In genomic region chr3:150852107-150852506, GRCm38 (mm10) we compare ENCODE assay signal across 23 mouse cellular contexts.
DNase-seq lines count a peak whose midpoint lies in the region; ATAC-seq and TF ChIP-seq lines count a peak whose summit lies in the region.
"Had no signal": no experiment of that assay in that cellular context is flagged by ENCODE, and none has a peak within 500 bp of the region (broad histone marks: within the 10 kb centered on the region; RNA-seq: fewer than 3 reads in every experiment).

No protein-coding gene starts in this region.

- peak; percentile 7 for DNase-seq in forebrain, embryonic 14.5 days (ENCODE audit: low spot score)
- DNase-seq in forebrain, postnatal 0 days = no peak
- peak; percentile 21 for DNase-seq in neural tube, embryonic 10.5 days (ENCODE audit: extremely low spot score, low spot score)
- peak; percentile 57 for DNase-seq in embryo, embryonic 11 days
- DNase-seq in frontal cortex, postnatal 25 days (ENCODE audit: low spot score in 2 of 2) = no peak
- no peak for DNase-seq in gastrocnemius, adult 8-10 months (ENCODE audit: low spot score in 2 of 2)
- DNase-seq: adrenal gland, adult 2 months; cerebellum, adult 2 months; cerebellum, postnatal 36 days; heart, postnatal 36 days; kidney, adult 11 months; kidney, postnatal 36 days; layer of hippocampus, postnatal 36 days; lung, postnatal 4 days; right cerebral cortex, postnatal 25 days; spleen, adult 18-20 months had no signal

- WGBS in forebrain, embryonic 14.5 days = 7% methylated on average over 4 of the region's 4 CpGs
- WGBS in forebrain, postnatal 0 days = 9% methylated on average over 4 of the region's 4 CpGs
- 25% methylated on average over 4 of the region's 4 CpGs for WGBS in neural tube, embryonic 15.5 days

- no peak for TF ChIP-seq CTCF in forebrain, postnatal 0 days (IDR thresholded peaks at IDR 0.05; ENCODE audit: low read depth)

- H3K9ac ChIP-seq in forebrain, embryonic 14.5 days (ENCODE audit: low read length) = no peak overlapping the region
- H3K9ac ChIP-seq in forebrain, postnatal 0 days = no peak overlapping the region
- H3K9ac ChIP-seq in neural tube, embryonic 15.5 days (replicated peaks) = no peak overlapping the region
- H3K9ac ChIP-seq: embryonic facial prominence, embryonic 12.5 days; forebrain, embryonic 13.5 days; heart, embryonic 15.5 days; kidney, embryonic 15.5 days had no signal

- no peak for ATAC-seq in forebrain, embryonic 14.5 days
- no peak for ATAC-seq in forebrain, postnatal 0 days
- no peak for ATAC-seq in neural tube, embryonic 15.5 days (ENCODE audit: low FRiP score)
- ATAC-seq: CD4-positive, CD25-positive, alpha-beta regulatory T cell, adult 4 months; forebrain, embryonic 13.5 days; hindbrain, postnatal 0 days had no signal

- H3K4me2 ChIP-seq in forebrain, embryonic 14.5 days (ENCODE audit: low read length) = no peak overlapping the region
- no peak overlapping the region for H3K4me2 ChIP-seq in forebrain, postnatal 0 days (ENCODE audit: low read depth)
- no peak overlapping the region for H3K4me2 ChIP-seq in neural tube, embryonic 15.5 days
- H3K4me2 ChIP-seq: embryonic facial prominence, embryonic 12.5 days; forebrain, embryonic 13.5 days; heart, embryonic 15.5 days; kidney, embryonic 15.5 days had no signal

- no peaks in the 10 kb centered on the region for H3K36me3 ChIP-seq in forebrain, embryonic 14.5 days (ENCODE audit: control insufficient read depth, insufficient read depth, low read length)
- H3K36me3 ChIP-seq in forebrain, postnatal 0 days (ENCODE audit: insufficient read depth) = no peaks in the 10 kb centered on the region
- no peaks in the 10 kb centered on the region for H3K36me3 ChIP-seq in neural tube, embryonic 15.5 days
- H3K36me3 ChIP-seq: embryonic facial prominence, embryonic 12.5 days; heart, embryonic 15.5 days; kidney, embryonic 15.5 days had no signal

- no peaks in the 10 kb centered on the region for H3K27me3 ChIP-seq in forebrain, embryonic 14.5 days (replicated peaks; ENCODE audit: control insufficient read depth, insufficient read depth, low read length)
- H3K27me3 ChIP-seq in forebrain, postnatal 0 days (ENCODE audit: insufficient read depth, low read length) = no peaks in the 10 kb centered on the region
- no peaks in the 10 kb centered on the region for H3K27me3 ChIP-seq in neural tube, embryonic 15.5 days (replicated peaks)
- H3K27me3 ChIP-seq: embryonic facial prominence, embryonic 12.5 days; forebrain, embryonic 13.5 days; heart, embryonic 15.5 days; kidney, embryonic 15.5 days had no signal

- no peak overlapping the region for H3K27ac ChIP-seq in forebrain, embryonic 14.5 days (ENCODE audit: low read depth, low read length)
- H3K27ac ChIP-seq in forebrain, postnatal 0 days (ENCODE audit: low read depth, low read length) = no peak overlapping the region
- no peak overlapping the region for H3K27ac ChIP-seq in neural tube, embryonic 15.5 days (replicated peaks)
- H3K27ac ChIP-seq: embryonic facial prominence, embryonic 12.5 days; forebrain, embryonic 13.5 days; heart, embryonic 15.5 days; hindbrain, postnatal 0 days; kidney, embryonic 15.5 days had no signal

- H3K4me3 ChIP-seq in forebrain, embryonic 14.5 days (ENCODE audit: low read depth, low read length) = no peak overlapping the region
- H3K4me3 ChIP-seq in forebrain, postnatal 0 days (ENCODE audit: low read depth, low read length) = no peak overlapping the region
- H3K4me3 ChIP-seq in neural tube, embryonic 15.5 days (replicated peaks) = no peak overlapping the region
- H3K4me3 ChIP-seq: embryonic facial prominence, embryonic 12.5 days; forebrain, embryonic 13.5 days; heart, embryonic 15.5 days; kidney, embryonic 15.5 days had no signal

- H3K4me1 ChIP-seq in forebrain, embryonic 14.5 days (ENCODE audit: control insufficient read depth, insufficient read depth, low read length) = no peaks in the 10 kb centered on the region
- H3K4me1 ChIP-seq in forebrain, postnatal 0 days (ENCODE audit: insufficient read depth) = no peaks in the 10 kb centered on the region
- no peaks in the 10 kb centered on the region for H3K4me1 ChIP-seq in neural tube, embryonic 15.5 days
- H3K4me1 ChIP-seq: embryonic facial prominence, embryonic 12.5 days; forebrain, embryonic 13.5 days; heart, embryonic 15.5 days; kidney, embryonic 15.5 days had no signal

- no peaks in the 10 kb centered on the region for H3K9me3 ChIP-seq in forebrain, embryonic 14.5 days (replicated peaks; ENCODE audit: control insufficient read depth, low read length)
- no peaks in the 10 kb centered on the region for H3K9me3 ChIP-seq in forebrain, postnatal 0 days (ENCODE audit: low read length)
- H3K9me3 ChIP-seq in neural tube, embryonic 15.5 days (replicated peaks) = no peaks in the 10 kb centered on the region
- H3K9me3 ChIP-seq: embryonic facial prominence, embryonic 12.5 days; forebrain, embryonic 13.5 days; heart, embryonic 15.5 days; kidney, embryonic 15.5 days had no signal

Comparison
In these comparisons a context has a peak if more than half of its experiments do, and no peak if none do; other contexts are left out.
1. DNase-seq: peak in forebrain, embryonic 14.5 days (single experiment), neural tube, embryonic 10.5 days (single experiment) and embryo, embryonic 11 days (single experiment); none in forebrain, postnatal 0 days (single experiment), frontal cortex, postnatal 25 days (0 of 2) and gastrocnemius, adult 8-10 months (0 of 2).